Mouse (Mus musculus): ENCODE measurements around the gene Sox14. TPM values are rescaled to one million over a fixed set of nuclear protein-coding genes. Genes with fewer than 3 reads are reported as not detected.
A peak's percentile ranks its signal among the peaks of the same experiment; 100 is the strongest.

The Sox14 gene
- polyA plus RNA-seq, 1 experiment, result not detected

DNA sequence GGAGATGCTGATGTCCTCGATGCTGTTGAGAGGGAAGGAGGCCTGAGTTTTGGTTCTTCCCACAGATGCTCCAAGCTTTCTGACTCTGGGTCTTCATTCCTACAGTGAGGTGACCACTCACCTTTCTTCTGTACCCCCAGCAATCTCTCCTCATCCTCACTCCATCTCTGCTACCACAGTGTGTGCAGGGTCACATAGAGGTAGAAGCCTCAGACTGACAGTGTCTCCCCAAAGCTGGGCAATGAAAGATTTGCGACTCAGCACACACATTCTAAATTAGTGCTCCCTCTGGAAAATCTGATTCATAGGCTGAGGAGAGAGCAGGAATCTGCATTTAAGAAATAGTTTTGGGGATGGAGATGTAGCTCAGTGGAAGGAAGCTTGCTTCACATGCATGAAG lies 21.5 kb downstream of the Sox14 start:
- H3K27ac ChIP-seq (ENCODE audit: insufficient read depth, low read depth, low read length), result no peak overlapping the region
- TF ChIP-seq POLR2A (IDR thresholded peaks at IDR 0.05; ENCODE audit: insufficient read depth, low read depth, low read length), result no peak
- no peak for TF ChIP-seq CTCF (IDR thresholded peaks at IDR 0.05; ENCODE audit: insufficient read depth, low read depth, low read length)
- no peak overlapping the region for H3K4me3 ChIP-seq (ENCODE audit: insufficient read depth, low read depth, low read length)
- H3K4me1 ChIP-seq (ENCODE audit: control insufficient read depth, insufficient read depth, low read length), result no peaks in the 10 kb centered on the region
- 90% methylated on average over 2 of the region's 2 CpGs for WGBS

DNA sequence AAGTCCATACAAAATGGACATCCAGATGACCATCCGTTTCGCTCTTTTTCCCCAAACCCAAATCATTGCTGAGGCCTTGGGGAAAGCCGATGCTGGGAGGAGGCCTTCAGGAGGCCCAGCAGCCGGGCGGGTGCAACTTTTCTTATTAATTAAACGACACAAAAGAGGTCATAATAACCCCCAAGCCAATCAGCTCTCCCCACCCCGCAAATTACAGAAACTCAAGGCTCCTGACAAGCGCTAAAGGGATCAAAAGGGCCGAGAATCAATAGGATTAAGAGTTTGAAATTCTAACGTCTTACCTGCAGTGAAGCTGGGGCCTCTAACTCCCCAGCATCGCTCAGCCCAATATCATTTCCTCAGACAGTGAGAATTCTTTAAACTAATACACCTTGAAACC lies 22.6 kb downstream of the Sox14 start:
- Histone ChIP-seq H3K4me3 (ENCODE audit: insufficient read depth, low read depth, low read length) (no peak overlapping the region), H3K27ac (ENCODE audit: insufficient read depth, low read depth, low read length) (no peak overlapping the region), H3K4me1 (ENCODE audit: control insufficient read depth, insufficient read depth, low read length) (no peaks in the 10 kb centered on the region)
- no peak for TF ChIP-seq POLR2A (IDR thresholded peaks at IDR 0.05; ENCODE audit: insufficient read depth, low read depth, low read length)
- no peak for TF ChIP-seq CTCF (IDR thresholded peaks at IDR 0.05; ENCODE audit: insufficient read depth, low read depth, low read length)
- 70% methylated on average over 11 of the region's 11 CpGs for WGBS

DNA sequence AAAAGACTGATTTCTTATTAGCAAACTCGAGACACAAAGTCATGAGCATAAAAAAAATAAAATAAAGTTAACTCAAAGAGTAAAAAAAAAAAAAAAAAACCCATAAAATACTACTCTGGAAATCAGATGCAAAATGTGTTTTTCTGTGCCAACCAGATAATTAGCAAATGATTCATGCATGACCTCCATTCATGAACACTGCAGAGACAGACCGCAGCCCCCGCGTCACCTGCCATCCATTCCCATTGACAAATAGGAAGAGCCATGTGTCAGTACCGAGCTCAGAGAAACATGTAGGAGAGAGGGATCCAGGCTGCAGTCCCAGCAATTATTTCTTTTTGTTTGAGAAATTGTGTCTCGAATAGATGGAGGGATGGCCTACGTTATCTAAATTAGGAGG lies 25.6 kb downstream of the Sox14 start:
- Histone ChIP-seq H3K4me1 (ENCODE audit: control insufficient read depth, insufficient read depth, low read length) (no peaks in the 10 kb centered on the region), H3K27ac (ENCODE audit: insufficient read depth, low read depth, low read length) (no peak overlapping the region), H3K4me3 (ENCODE audit: insufficient read depth, low read depth, low read length) (no peak overlapping the region)
- TF ChIP-seq POLR2A (IDR thresholded peaks at IDR 0.05; ENCODE audit: insufficient read depth, low read depth, low read length), result no peak
- TF ChIP-seq CTCF (IDR thresholded peaks at IDR 0.05; ENCODE audit: insufficient read depth, low read depth, low read length), result no peak
- WGBS, result 51% methylated on average over 7 of the region's 7 CpGs

DNA sequence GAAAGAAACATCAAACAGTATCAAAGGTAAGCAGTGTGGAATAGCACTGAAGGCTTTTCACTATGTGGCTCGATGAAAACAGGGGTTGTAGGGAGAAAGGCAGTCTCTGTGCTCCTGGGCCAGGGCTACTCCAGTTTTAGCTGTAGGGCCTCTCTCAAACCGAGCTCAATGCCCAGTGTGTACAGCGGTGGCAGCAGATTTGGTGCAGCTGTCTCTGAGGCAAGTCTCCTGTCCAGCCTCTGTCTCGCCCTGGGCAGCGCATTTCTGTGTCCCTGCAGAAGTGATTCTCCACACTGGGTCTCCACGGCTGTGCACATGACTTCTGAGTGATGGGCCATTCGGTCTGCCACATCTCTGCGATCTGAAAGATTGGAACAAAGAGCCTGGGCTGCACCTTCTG lies 27.6 kb downstream of the Sox14 start:
- TF ChIP-seq POLR2A (IDR thresholded peaks at IDR 0.05; ENCODE audit: insufficient read depth, low read depth, low read length) (no peak), CTCF (IDR thresholded peaks at IDR 0.05; ENCODE audit: insufficient read depth, low read depth, low read length) (no peak)
- H3K4me3 ChIP-seq (ENCODE audit: insufficient read depth, low read depth, low read length), result no peak overlapping the region
- H3K4me1 ChIP-seq (ENCODE audit: control insufficient read depth, insufficient read depth, low read length), result no peaks in the 10 kb centered on the region
- 46% methylated on average over 8 of the region's 8 CpGs for WGBS
- no peak overlapping the region for H3K27ac ChIP-seq (ENCODE audit: insufficient read depth, low read depth, low read length)

DNA sequence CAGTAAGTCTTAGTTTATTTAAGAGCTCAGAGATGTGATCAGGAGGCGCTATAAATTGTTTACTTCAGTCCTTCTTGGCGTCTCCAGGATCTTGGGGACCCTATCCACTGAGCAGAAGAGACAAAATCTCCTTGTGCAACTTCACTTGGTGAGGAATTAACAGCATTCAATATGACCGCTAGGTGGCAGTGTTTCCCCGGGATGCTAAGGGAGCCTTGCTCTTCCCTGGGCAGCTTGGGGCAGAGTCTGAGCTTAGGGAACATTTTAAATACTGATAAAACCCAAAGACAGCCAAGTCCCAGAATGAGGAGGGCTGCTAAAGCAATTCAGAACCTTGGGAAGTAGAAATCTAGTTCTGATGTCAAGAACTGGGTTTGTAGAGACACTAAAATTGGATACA lies 29.1 kb downstream of the Sox14 start:
- WGBS, result under 1% methylated on average over 4 of the region's 4 CpGs
- Histone ChIP-seq H3K4me1 (ENCODE audit: control insufficient read depth, insufficient read depth, low read length) (no peaks in the 10 kb centered on the region), H3K27ac (ENCODE audit: insufficient read depth, low read depth, low read length) (no peak overlapping the region), H3K4me3 (ENCODE audit: insufficient read depth, low read depth, low read length) (no peak overlapping the region)
- no peak for TF ChIP-seq POLR2A (IDR thresholded peaks at IDR 0.05; ENCODE audit: insufficient read depth, low read depth, low read length)
- TF ChIP-seq CTCF (IDR thresholded peaks at IDR 0.05; ENCODE audit: insufficient read depth, low read depth, low read length), result 0 out of 2 replicates have a peak, but pooled peaks have one; percentile 20

DNA sequence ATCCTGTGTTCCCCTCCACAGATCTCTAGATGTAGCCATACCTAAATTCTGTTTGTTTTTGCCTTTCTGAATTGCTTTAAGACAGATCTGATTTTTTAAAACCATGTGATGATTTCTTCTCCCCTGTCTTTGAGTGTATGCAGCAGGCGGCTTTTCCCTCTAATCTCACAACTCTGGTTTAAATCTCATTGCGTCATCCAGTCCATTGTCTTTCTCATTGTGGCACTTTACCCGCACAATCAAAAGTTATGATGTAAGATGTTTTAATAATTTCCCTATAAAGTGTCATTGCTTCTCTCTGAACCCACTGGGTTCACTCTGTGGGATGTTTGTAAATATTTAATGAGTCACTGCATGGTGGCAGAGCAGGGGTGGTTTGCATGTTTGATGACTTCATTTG lies 36.6 kb downstream of the Sox14 start:
- Histone ChIP-seq H3K4me3 (ENCODE audit: insufficient read depth, low read depth, low read length) (no peak overlapping the region), H3K4me1 (ENCODE audit: control insufficient read depth, insufficient read depth, low read length) (peaks cover 6% of the 10 kb centered on the region), H3K27ac (ENCODE audit: insufficient read depth, low read depth, low read length) (no peak overlapping the region)
- 99% methylated on average over 3 of the region's 3 CpGs for WGBS
- TF ChIP-seq POLR2A (IDR thresholded peaks at IDR 0.05; ENCODE audit: insufficient read depth, low read depth, low read length) (no peak), CTCF (IDR thresholded peaks at IDR 0.05; ENCODE audit: insufficient read depth, low read depth, low read length) (no peak)

DNA sequence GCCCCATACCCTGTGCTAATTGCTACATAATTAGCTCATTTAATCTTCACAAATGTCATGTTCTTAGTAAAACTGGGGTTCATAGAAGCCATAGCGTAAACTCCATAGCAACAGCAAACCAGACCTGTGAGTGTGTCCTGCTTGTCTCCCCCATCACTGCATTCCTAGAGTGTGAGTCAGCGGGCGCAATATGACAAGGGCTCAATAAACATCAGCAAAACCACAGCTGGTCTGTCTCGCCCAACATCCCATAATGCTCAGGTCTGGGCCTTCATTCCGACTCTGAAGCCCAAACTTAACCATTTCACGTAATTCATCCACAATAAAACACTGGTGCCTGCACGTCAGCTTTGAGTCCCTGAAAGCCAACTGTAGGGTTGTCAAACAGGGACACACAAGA lies 37.1 kb downstream of the Sox14 start:
- Histone ChIP-seq H3K4me1 (ENCODE audit: control insufficient read depth, insufficient read depth, low read length) (peaks cover 6% of the 10 kb centered on the region), H3K27ac (ENCODE audit: insufficient read depth, low read depth, low read length) (no peak overlapping the region), H3K4me3 (ENCODE audit: insufficient read depth, low read depth, low read length) (no peak overlapping the region)
- 87% methylated on average over 7 of the region's 7 CpGs for WGBS
- TF ChIP-seq POLR2A (IDR thresholded peaks at IDR 0.05; ENCODE audit: insufficient read depth, low read depth, low read length) (no peak), CTCF (IDR thresholded peaks at IDR 0.05; ENCODE audit: insufficient read depth, low read depth, low read length) (no peak)

DNA sequence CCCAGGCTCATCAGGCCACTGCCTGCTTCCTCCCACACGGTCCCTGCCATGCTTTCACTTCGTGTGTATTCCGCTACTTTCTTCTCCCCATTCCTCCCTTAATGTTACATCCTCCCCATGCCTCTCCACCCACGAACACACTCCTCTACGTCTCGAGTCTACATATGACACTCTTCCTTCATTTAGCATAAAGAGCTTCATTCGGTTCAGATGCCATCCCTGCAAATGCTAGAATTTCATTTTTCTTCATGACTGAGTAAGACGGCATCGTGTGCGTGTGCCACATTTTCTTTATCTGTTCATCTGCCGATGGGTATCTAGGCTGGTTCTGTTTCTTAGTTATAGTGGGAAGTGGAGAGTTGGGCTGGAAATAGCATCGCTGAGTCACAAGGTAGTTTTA lies 39.3 kb downstream of the Sox14 start:
- 61% methylated on average over 12 of the region's 12 CpGs for WGBS
- Histone ChIP-seq H3K4me3 (ENCODE audit: insufficient read depth, low read depth, low read length) (no peak overlapping the region), H3K27ac (ENCODE audit: insufficient read depth, low read depth, low read length) (no peak overlapping the region), H3K4me1 (ENCODE audit: control insufficient read depth, insufficient read depth, low read length) (peaks cover 6% of the 10 kb centered on the region)
- TF ChIP-seq POLR2A (IDR thresholded peaks at IDR 0.05; ENCODE audit: insufficient read depth, low read depth, low read length) (no peak), CTCF (IDR thresholded peaks at IDR 0.05; ENCODE audit: insufficient read depth, low read depth, low read length) (no peak)

DNA sequence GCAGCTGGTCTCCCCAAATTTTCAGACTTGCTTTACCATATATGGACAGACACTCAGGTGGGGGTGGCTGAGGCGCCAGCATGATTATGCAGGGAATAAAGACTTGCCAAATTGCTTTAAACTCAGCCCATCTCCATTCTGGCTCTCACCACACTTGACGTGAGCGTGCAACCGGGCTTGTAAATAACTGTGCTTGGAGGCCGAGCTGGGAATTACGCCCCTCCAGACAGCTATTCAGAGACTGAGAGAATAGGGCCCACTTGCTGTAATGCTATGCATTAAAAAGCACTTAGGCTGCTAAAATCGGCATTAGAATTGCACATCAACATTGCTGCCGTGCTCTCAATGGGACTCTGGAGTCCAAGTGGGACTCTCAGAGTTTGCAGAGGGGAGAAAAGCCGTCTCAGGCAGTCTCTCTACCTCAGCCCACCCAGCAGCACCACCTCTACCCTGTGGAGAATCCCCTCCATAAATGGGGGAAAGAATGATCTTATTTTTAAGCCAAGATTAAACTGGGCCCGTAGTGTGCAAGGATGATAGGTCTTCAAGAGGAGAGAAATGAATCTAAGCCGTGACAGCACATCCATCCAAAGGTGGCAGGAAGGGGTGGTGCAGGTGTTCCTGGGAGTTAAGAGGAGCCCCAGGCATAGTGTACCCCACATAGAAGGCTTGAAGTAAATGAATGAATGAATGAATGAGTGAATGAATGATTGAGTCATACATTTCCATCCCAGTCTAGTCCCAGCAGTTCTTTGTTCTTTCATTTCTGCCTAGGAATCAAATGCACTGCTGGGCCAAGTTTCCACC lies 40.1 kb downstream of the Sox14 start:
- WGBS, result 31% methylated on average over 11 of the region's 11 CpGs
- no peak overlapping the region for H3K4me3 ChIP-seq (ENCODE audit: insufficient read depth, low read depth, low read length)
- TF ChIP-seq POLR2A (IDR thresholded peaks at IDR 0.05; ENCODE audit: insufficient read depth, low read depth, low read length), result no peak
- TF ChIP-seq CTCF (IDR thresholded peaks at IDR 0.05; ENCODE audit: insufficient read depth, low read depth, low read length), result no peak
- H3K4me1 ChIP-seq (ENCODE audit: control insufficient read depth, insufficient read depth, low read length), result peaks cover 6% of the 10 kb centered on the region
- no peak overlapping the region for H3K27ac ChIP-seq (ENCODE audit: insufficient read depth, low read depth, low read length)

Other genes starting within 250 kb of the Sox14 start
- not detected in 2 replicates for gene Dzip1l, start 246.7 kb downstream of the Sox14 start, polyA plus RNA-seq (2012; ENCODE audit: insufficient read depth, insufficient read length, low replicate concordance, missing spikeins)
- gene Cldn18, start 158.9 kb downstream of the Sox14 start, polyA plus RNA-seq (2012; ENCODE audit: insufficient read depth, insufficient read length, low replicate concordance, missing spikeins), result not detected in 2 replicates

All from olfactory bulb, adult 2 months (tissue).